Mouse (Mus musculus) liver, embryonic 12.5 days (tissue): ENCODE data around the gene 6430571L13Rik. TPM values are rescaled to one million over a fixed set of nuclear protein-coding genes. Genes with fewer than 3 reads are reported as not detected.

Experiments
- ATAC-seq: fragments of 200-750 bp; cut with Nextera tagmentation; 2 replicates; pipeline ENCODE4 v1.8.0; 2017; ENCODE audit warnings: moderate number of reproducible peaks, mild to moderate bottlenecking, moderate library complexity
- H3K27ac ChIP-seq: fragments of 300-500 bp; sonication (generic); 2 replicates; pipeline ENCODE4 v1.5.1; 2016; ENCODE audit warnings: mild to moderate bottlenecking
- H3K27me3 ChIP-seq: fragments of 300-500 bp; sonication (generic); replicated peaks from 2 replicates; pipeline ENCODE4 v1.6.1; 2016; ENCODE audit warnings: mild to moderate bottlenecking, moderate library complexity
- H3K36me3 ChIP-seq: fragments of 300-500 bp; sonication (generic); 2 replicates; pipeline ENCODE4 v1.6.1; 2016; ENCODE audit warnings: mild to moderate bottlenecking, moderate library complexity
- H3K4me1 ChIP-seq: fragments of 300-500 bp; sonication (generic); 2 replicates; pipeline ENCODE4 v1.6.1; 2016
- H3K4me2 ChIP-seq: fragments of 300-500 bp; sonication (generic); 2 replicates; pipeline ENCODE4 v1.6.1; 2016; ENCODE audit warnings: mild to moderate bottlenecking, moderate library complexity
- H3K4me3 ChIP-seq: fragments of 300-500 bp; sonication (generic); 2 replicates; pipeline ENCODE4 v1.5.1; 2016; ENCODE audit warnings: mild to moderate bottlenecking, moderate library complexity
- H3K9ac ChIP-seq: fragments of 300-500 bp; sonication (generic); 2 replicates; pipeline ENCODE4 v1.6.1; 2016; ENCODE audit warnings: mild to moderate bottlenecking, moderate library complexity
- H3K9me3 ChIP-seq: fragments of 300-500 bp; sonication (generic); replicated peaks from 2 replicates; pipeline ENCODE4 v1.6.1; 2016; ENCODE audit warnings: mild to moderate bottlenecking, moderate library complexity
- WGBS: fragments of 180-500 bp; shearing (Covaris S2); methylation state at CpG from one replicate; pipeline ENCODE4 v1.1.7; 2016; ENCODE audit not compliant: insufficient replicate concordance; 5-methylcytosine and 5-hydroxymethylcytosine counted together
- polyA plus RNA-seq: library from polyadenylated mRNA; unstranded; fragments of >200 nt; fragmentation: Nextera tagmentation; extraction: Ambion mirVana; gene quantifications from 2 replicates; pipeline ENCODE4 v1.2.1, GENCODE M21; 2016

6430571L13Rik gene
- polyA plus RNA-seq, 1 experiment from 2014 or later = 0.06 TPM

GRCm38 (mm10) chr9:107372441-107372840, 32.0 kb downstream of the 6430571L13Rik start:
- ATAC-seq = 0 out of 2 replicates have a peak, but pooled peaks have one; percentile 22
- Histone ChIP-seq H3K36me3 (no peaks in the 10 kb centered on the region), H3K27me3 (peaks cover 42% of the 10 kb centered on the region), H3K9ac (peak overlapping the region; percentile 36; the same call in 1 of the 2 replicates), H3K4me1 (peaks cover 87% of the 10 kb centered on the region), H3K4me3 (no peak overlapping the region), H3K9me3 (no peaks in the 10 kb centered on the region), H3K27ac (peak overlapping the region; percentile 95), H3K4me2 (peak overlapping the region; percentile 22)
- 31% methylated on average over 4 of the region's 4 CpGs for WGBS

- peak overlapping the region; percentile 46; the same call in 1 of the 2 replicates for H3K27ac ChIP-seq
- H3K9me3 ChIP-seq = no peaks in the 10 kb centered on the region
- H3K4me3 ChIP-seq = no peak overlapping the region
- WGBS = 6% methylated on average over 8 of the region's 8 CpGs
- peaks cover 75% of the 10 kb centered on the region for H3K4me1 ChIP-seq
- no peak overlapping the region for H3K9ac ChIP-seq
- peak overlapping the region; percentile 35 for H3K4me2 ChIP-seq
- H3K36me3 ChIP-seq = no peaks in the 10 kb centered on the region
- peaks cover 64% of the 10 kb centered on the region for H3K27me3 ChIP-seq
- 0 out of 2 replicates have a peak, but pooled peaks have one; percentile 16 for ATAC-seq
Measured at GRCm38 (mm10) chr9:107374623-107375022, 34.2 kb downstream of the 6430571L13Rik start.

DNA sequence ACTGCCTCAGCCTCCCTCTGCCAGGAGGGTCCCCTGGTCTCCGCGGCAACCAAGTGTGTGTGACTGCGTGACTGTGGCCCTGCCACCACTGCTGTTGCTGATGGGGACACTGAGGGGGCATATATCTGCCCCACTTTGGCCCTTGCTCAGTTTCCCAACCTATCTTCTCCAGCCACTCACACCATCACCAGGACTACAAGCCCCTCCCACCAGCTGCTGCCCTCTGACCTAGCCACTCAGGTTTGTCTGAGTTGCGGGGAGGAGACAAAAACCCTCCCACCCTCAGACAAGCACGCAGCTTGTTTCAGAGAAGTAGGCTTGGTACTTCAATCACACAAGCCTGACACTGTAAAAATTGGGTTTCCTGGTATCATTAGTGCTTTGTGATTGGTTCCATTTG, 35.0 kb downstream of the 6430571L13Rik start:
- no peak overlapping the region for H3K9ac ChIP-seq
- 24% methylated on average over 5 of the region's 5 CpGs for WGBS
- no peak overlapping the region for H3K4me3 ChIP-seq
- no peaks in the 10 kb centered on the region for H3K9me3 ChIP-seq
- H3K27ac ChIP-seq = 0 out of 2 replicates have a peak overlapping the region, but pooled peaks have one; percentile 2
- no peaks in the 10 kb centered on the region for H3K36me3 ChIP-seq
- peaks cover 67% of the 10 kb centered on the region for H3K4me1 ChIP-seq
- peak overlapping the region; percentile 35 for H3K4me2 ChIP-seq
- peaks cover 72% of the 10 kb centered on the region for H3K27me3 ChIP-seq
- ATAC-seq = peak; percentile 54

GRCm38 (mm10) chr9:107377961-107378512, 37.6 kb downstream of the 6430571L13Rik start:
- H3K4me3 ChIP-seq = peak overlapping the region; percentile 30

GRCm38 (mm10) chr9:107381723-107382122, 41.3 kb downstream of the 6430571L13Rik start:
- H3K9me3 ChIP-seq = no peaks in the 10 kb centered on the region
- no peak overlapping the region for H3K9ac ChIP-seq
- H3K27me3 ChIP-seq = peaks cover 99% of the 10 kb centered on the region
- H3K36me3 ChIP-seq = no peaks in the 10 kb centered on the region
- H3K27ac ChIP-seq = no peak overlapping the region
- H3K4me3 ChIP-seq = no peak overlapping the region
- H3K4me1 ChIP-seq = peaks cover 10% of the 10 kb centered on the region; the same call in 1 of the 2 replicates
- no peak overlapping the region for H3K4me2 ChIP-seq
- 12% methylated on average over 8 of the region's 8 CpGs for WGBS
- 0 out of 2 replicates have a peak, but pooled peaks have one; percentile 24 for ATAC-seq

More at GRCm38 (mm10) chr9:107377961-107378512, 37.6 kb downstream of the 6430571L13Rik start:
- WGBS = 2% methylated on average over 35 of the region's 35 CpGs
- no peak overlapping the region for H3K9ac ChIP-seq
- peaks cover 98% of the 10 kb centered on the region for H3K27me3 ChIP-seq
- no peak overlapping the region for H3K27ac ChIP-seq
- no peak for ATAC-seq
- peak overlapping the region; percentile 48 for H3K4me2 ChIP-seq
- H3K4me1 ChIP-seq = peaks cover 41% of the 10 kb centered on the region
- no peaks in the 10 kb centered on the region for H3K9me3 ChIP-seq
- no peaks in the 10 kb centered on the region for H3K36me3 ChIP-seq

GRCm38 (mm10) chr9:107384396-107384795, 44.0 kb downstream of the 6430571L13Rik start:
- H3K9ac ChIP-seq = no peak overlapping the region
- no peaks in the 10 kb centered on the region for H3K9me3 ChIP-seq
- ATAC-seq = no peak
- WGBS = 34% methylated on average over 3 of the region's 3 CpGs
- no peak overlapping the region for H3K4me3 ChIP-seq
- no peak overlapping the region for H3K4me2 ChIP-seq
- H3K36me3 ChIP-seq = no peaks in the 10 kb centered on the region
- H3K27ac ChIP-seq = no peak overlapping the region
- peaks cover 96% of the 10 kb centered on the region for H3K27me3 ChIP-seq
- H3K4me1 ChIP-seq = no peaks in the 10 kb centered on the region

GRCm38 (mm10) chr9:107386722-107387121, 46.3 kb downstream of the 6430571L13Rik start:
- no peaks in the 10 kb centered on the region for H3K4me1 ChIP-seq
- H3K4me2 ChIP-seq = no peak overlapping the region
- no peaks in the 10 kb centered on the region for H3K9me3 ChIP-seq
- ATAC-seq = no peak
- H3K36me3 ChIP-seq = no peaks in the 10 kb centered on the region
- H3K27me3 ChIP-seq = peaks cover 90% of the 10 kb centered on the region
- WGBS = 52% methylated on average over 3 of the region's 3 CpGs
- no peak overlapping the region for H3K9ac ChIP-seq
- no peak overlapping the region for H3K27ac ChIP-seq
- H3K4me3 ChIP-seq = no peak overlapping the region

DNA sequence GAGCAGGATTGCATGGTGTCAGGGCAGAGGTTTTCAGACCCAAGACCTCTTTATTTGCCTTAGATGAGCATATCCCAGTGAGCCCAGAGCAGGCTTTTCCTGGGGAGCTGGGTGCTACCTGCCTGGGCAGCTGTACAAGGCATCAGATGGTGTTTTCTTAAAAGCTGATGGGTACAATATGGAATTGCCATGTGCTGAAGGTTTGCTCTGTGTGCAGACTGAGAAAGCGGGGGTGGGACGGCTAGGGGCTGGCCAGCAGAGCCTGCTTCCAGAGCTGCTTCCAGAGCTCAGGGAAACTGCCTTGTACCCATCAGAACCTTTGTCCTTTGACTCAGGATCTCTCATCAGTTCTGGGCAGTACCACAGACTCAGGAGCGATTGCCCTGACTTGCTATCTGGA, 47.3 kb downstream of the 6430571L13Rik start:
- H3K4me2 ChIP-seq = no peak overlapping the region
- no peak overlapping the region for H3K4me3 ChIP-seq
- no peak overlapping the region for H3K9ac ChIP-seq
- no peak for ATAC-seq
- WGBS = 75% methylated on average over 3 of the region's 3 CpGs
- no peaks in the 10 kb centered on the region for H3K4me1 ChIP-seq
- no peaks in the 10 kb centered on the region for H3K9me3 ChIP-seq
- no peak overlapping the region for H3K27ac ChIP-seq
- peaks cover 86% of the 10 kb centered on the region for H3K27me3 ChIP-seq
- H3K36me3 ChIP-seq = no peaks in the 10 kb centered on the region

DNA sequence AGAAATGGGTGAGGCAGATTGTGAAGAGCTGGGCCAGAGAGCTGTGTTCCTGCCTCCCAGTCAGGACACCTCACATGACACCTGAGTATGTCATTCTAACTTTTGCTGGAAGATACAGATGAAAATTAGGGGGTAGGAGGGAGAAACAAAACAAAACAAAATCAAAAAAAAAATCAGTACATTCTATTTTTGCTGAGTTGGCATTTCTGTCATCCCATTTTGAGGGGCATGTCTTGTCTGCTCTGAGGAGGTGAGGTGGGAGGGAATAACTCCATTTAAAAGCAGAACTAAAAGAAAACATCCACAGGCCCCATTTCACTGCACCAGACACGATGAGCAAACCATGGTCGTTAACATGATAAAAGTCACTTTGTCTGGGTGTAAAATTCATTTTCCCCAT, 47.9 kb downstream of the 6430571L13Rik start:
- 29% methylated on average over 2 of the region's 2 CpGs for WGBS
- Histone ChIP-seq H3K4me3 (no peak overlapping the region), H3K9me3 (no peaks in the 10 kb centered on the region), H3K4me1 (no peaks in the 10 kb centered on the region), H3K27ac (no peak overlapping the region), H3K9ac (no peak overlapping the region), H3K4me2 (no peak overlapping the region), H3K27me3 (peaks cover 86% of the 10 kb centered on the region), H3K36me3 (no peaks in the 10 kb centered on the region)
- no peak for ATAC-seq

- no peak for ATAC-seq
- no peak overlapping the region for H3K4me2 ChIP-seq
- H3K9me3 ChIP-seq = no peaks in the 10 kb centered on the region
- H3K27me3 ChIP-seq = peaks cover 92% of the 10 kb centered on the region
- H3K4me1 ChIP-seq = peaks cover 5% of the 10 kb centered on the region; the same call in 1 of the 2 replicates
- no peak overlapping the region for H3K27ac ChIP-seq
- H3K9ac ChIP-seq = no peak overlapping the region
- H3K36me3 ChIP-seq = no peaks in the 10 kb centered on the region
- 19% methylated on average over 4 of the region's 4 CpGs for WGBS
- no peak overlapping the region for H3K4me3 ChIP-seq
Measured at GRCm38 (mm10) chr9:107396397-107396796, 56.0 kb downstream of the 6430571L13Rik start.

DNA sequence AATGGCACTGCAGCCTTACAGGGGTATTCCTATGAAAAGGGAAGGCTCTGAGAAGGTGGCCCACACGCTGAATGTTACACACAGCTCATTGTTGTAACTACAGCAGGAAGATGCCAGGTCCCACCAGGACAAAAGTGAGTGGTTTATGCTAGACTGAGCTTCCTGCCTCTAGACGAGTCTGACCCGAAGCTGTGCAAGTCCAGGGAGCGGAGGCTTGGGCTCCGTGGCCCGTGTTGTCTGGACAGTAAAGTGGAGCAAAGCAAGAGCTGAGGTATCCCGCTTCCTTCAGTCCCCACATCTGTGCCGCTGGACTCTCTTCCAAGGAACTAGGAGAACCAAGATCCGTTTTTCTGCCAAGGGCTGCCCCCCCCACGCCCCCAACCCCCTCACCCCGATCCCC, 58.6 kb downstream of the 6430571L13Rik start:
- Histone ChIP-seq H3K36me3 (no peaks in the 10 kb centered on the region), H3K27ac (no peak overlapping the region), H3K27me3 (peaks cover 98% of the 10 kb centered on the region), H3K9ac (no peak overlapping the region), H3K4me2 (peak overlapping the region; percentile 72; the same call in 1 of the 2 replicates), H3K9me3 (no peaks in the 10 kb centered on the region), H3K4me3 (no peak overlapping the region), H3K4me1 (peaks cover 5% of the 10 kb centered on the region; the same call in 1 of the 2 replicates)
- ATAC-seq = no peak
- 27% methylated on average over 11 of the region's 11 CpGs for WGBS

DNA sequence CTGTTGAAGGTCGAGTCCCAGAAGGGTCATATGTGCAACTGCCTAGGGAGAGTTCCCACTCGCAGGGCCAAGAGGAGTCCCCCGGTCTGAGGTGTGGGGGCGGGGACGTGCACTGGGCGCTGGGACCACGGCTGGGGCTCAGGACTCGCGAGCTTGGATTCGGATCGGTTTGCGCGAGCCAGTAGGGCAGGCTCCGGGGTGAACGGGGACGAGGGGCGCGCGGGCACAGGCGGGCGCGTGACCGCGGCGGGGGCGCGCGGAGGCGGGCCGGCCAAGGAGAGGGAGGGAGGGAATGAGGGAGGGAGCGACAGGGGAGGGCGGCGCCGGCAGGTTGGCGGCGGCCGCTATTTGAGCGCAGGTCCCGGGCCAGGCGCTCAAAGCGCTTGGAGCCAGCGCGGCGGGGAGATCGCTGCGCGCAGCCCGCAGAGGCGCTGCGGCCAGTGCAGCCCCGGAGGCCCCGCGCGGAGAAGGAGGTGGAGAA, 59.1 kb downstream of the 6430571L13Rik start, which contains the start of gene Cacna2d2:
TSS of gene Cacna2d2 (plus strand) at position 122 of the 481 bp plus-strand sequence.
- WGBS = 1% methylated on average over 44 of the region's 54 CpGs
- H3K27me3 ChIP-seq = peaks cover 98% of the 10 kb centered on the region
- ATAC-seq = no peak
- no peak within 1 kb of the TSS for H3K27ac ChIP-seq
- no peaks in the 10 kb centered on the region for H3K36me3 ChIP-seq
- peak within 1 kb of the TSS; percentile 55 for H3K4me3 ChIP-seq
- peak within 1 kb of the TSS; percentile 72 for H3K4me2 ChIP-seq
- no peak within 1 kb of the TSS for H3K9ac ChIP-seq
- H3K9me3 ChIP-seq = no peaks in the 10 kb centered on the region
- peaks cover 5% of the 10 kb centered on the region; the same call in 1 of the 2 replicates for H3K4me1 ChIP-seq
